Mouse (Mus musculus): Measurements from ENCODE around the gene 2310011J03Rik. TPM values are rescaled to one million over a fixed set of nuclear protein-coding genes. Genes with fewer than 3 reads are reported as not detected.

The 2310011J03Rik gene
- polyA plus RNA-seq, 1 experiment from 2014 or later = 39.7 TPM

DNA sequence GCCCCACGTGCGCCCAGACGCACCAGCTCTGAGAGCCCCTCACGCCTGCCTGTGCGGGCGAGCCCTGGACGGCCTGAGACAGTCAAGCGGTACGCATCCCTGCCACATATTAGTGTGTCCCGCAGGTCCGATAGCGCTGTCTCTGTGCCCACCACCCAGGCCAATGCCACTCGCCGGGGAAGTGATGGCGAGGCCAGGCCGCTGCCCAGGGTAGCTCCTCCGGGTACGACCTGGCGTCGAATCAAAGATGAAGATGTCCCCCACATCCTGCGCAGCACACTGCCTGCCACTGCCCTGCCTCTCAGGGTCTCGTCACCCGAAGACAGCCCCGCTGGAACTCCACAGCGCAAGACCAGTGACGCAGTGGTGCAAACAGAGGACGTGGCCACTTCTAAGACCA lies 5.0 kb downstream of the 2310011J03Rik start:
- peaks cover 16% of the 10 kb centered on the region for H3K27me3 ChIP-seq (ENCODE audit: control insufficient read depth, insufficient read depth, low read length)
- H3K4me3 ChIP-seq (ENCODE audit: low read depth, low read length) = no peak overlapping the region
- H3K9ac ChIP-seq (ENCODE audit: low read length) = no peak overlapping the region
- no peak overlapping the region for H3K27ac ChIP-seq (ENCODE audit: low read depth, low read length)
- peaks cover 17% of the 10 kb centered on the region for H3K4me1 ChIP-seq (replicated peaks; ENCODE audit: control insufficient read depth, insufficient read depth, low read length)
- H3K4me2 ChIP-seq (ENCODE audit: low read depth, low read length, severe bottlenecking) = no peak overlapping the region
- peaks cover 3% of the 10 kb centered on the region; the same call in 1 of the 2 replicates for H3K36me3 ChIP-seq (ENCODE audit: control insufficient read depth, insufficient read depth, low read length)
- DNase-seq (ENCODE audit: low spot score) (peak; percentile 68), ATAC-seq (replicated peaks; ENCODE audit: low FRiP score) (no peak)
- H3K9me3 ChIP-seq (ENCODE audit: control insufficient read depth, low read length) = no peaks in the 10 kb centered on the region
- 53% methylated on average over 27 of the region's 27 CpGs for WGBS

DNA sequence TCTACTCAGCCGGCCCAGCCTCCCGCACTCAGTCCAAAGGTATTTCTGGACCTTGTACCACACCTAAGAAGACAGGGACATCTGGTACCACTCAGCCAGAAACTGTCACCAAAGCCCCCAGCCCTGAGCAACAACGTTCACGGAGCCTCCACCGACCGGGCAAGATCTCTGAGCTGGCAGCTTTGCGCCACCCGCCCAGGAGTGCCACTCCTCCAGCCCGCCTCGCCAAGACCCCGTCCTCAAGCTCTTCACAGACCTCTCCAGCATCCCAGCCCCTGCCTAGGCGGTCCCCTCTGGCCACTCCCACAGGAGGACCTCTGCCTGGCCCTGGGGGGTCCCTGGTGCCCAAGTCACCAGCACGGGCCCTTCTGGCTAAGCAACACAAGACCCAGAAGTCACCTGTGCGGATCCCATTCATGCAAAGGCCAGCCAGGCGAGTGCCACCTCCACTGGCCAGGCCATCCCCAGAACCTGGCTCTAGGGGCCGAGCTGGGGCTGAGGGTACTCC lies 5.8 kb downstream of the 2310011J03Rik start:
- WGBS = 60% methylated on average over 16 of the region's 16 CpGs
- no peaks in the 10 kb centered on the region for H3K9me3 ChIP-seq (ENCODE audit: control insufficient read depth, low read length)
- H3K4me1 ChIP-seq (replicated peaks; ENCODE audit: control insufficient read depth, insufficient read depth, low read length) = peaks cover 15% of the 10 kb centered on the region
- no peak overlapping the region for H3K4me3 ChIP-seq (ENCODE audit: low read depth, low read length)
- peaks cover 16% of the 10 kb centered on the region for H3K27me3 ChIP-seq (ENCODE audit: control insufficient read depth, insufficient read depth, low read length)
- DNase-seq (ENCODE audit: low spot score) = peak; percentile 59
- no peak overlapping the region for H3K9ac ChIP-seq (ENCODE audit: low read length)
- no peak overlapping the region for H3K27ac ChIP-seq (ENCODE audit: low read depth, low read length)
- H3K4me2 ChIP-seq (ENCODE audit: low read depth, low read length, severe bottlenecking) = no peak overlapping the region
- peaks cover 3% of the 10 kb centered on the region; the same call in 1 of the 2 replicates for H3K36me3 ChIP-seq (ENCODE audit: control insufficient read depth, insufficient read depth, low read length)
- no peak for ATAC-seq (replicated peaks; ENCODE audit: low FRiP score)

- Histone ChIP-seq H3K9me3 (ENCODE audit: control insufficient read depth, low read length) (no peaks in the 10 kb centered on the region), H3K4me3 (ENCODE audit: low read depth, low read length) (no peak overlapping the region), H3K4me2 (ENCODE audit: low read depth, low read length, severe bottlenecking) (no peak overlapping the region), H3K36me3 (ENCODE audit: control insufficient read depth, insufficient read depth, low read length) (peaks cover 6% of the 10 kb centered on the region), H3K4me1 (replicated peaks; ENCODE audit: control insufficient read depth, insufficient read depth, low read length) (peaks cover 8% of the 10 kb centered on the region; the same call in 1 of the 2 replicates), H3K9ac (ENCODE audit: low read length) (no peak overlapping the region), H3K27me3 (ENCODE audit: control insufficient read depth, insufficient read depth, low read length) (peaks cover 16% of the 10 kb centered on the region), H3K27ac (ENCODE audit: low read depth, low read length) (no peak overlapping the region)
- DNase-seq (ENCODE audit: low spot score) (peak; percentile 53), ATAC-seq (replicated peaks; ENCODE audit: low FRiP score) (no peak)
- 76% methylated on average over 20 of the region's 20 CpGs for WGBS
These were observed 6.6 kb downstream of the 2310011J03Rik start for GRCm38 (mm10) chr10:80313627-80314201.

DNA sequence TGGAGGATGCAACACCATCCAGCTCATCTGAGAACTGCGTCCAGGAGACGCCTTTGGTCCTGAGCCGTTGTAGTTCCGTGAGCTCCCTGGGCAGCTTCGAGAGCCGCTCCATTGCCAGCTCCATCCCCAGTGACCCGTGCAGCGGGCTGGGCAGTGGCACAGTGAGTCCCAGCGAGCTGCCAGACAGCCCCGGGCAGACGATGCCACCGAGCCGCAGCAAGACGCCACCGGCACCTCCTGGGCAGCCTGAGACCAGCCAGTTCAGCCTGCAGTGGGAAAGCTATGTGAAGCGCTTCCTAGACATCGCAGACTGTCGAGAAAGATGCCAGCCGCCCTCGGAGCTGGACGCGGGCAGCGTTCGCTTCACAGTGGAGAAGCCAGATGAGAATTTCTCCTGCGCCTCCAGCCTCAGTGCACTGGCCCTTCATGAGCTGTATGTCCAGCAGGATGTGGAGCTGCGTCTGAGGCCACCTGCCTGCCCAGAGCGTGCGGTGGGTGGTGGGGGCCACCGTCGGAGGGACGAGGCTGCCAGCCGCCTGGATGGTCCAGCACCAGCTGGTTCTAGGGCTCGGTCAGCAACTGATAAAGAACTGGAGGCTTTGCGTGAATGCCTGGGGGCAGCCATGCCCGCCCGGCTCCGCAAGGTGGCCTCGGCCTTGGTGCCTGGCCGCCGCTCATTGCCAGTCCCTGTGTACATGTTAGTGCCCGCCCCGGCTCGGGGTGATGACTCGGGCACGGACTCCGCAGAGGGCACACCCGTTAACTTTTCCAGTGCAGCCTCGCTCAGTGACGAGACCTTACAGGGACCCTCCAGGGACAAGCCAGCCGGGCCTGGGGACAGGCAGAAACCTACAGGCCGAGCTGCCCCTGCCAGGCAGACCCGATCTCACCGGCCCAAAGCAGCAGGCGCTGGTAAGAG lies 7.5 kb downstream of the 2310011J03Rik start:
- Histone ChIP-seq H3K4me2 (ENCODE audit: low read depth, low read length, severe bottlenecking) (no peak overlapping the region), H3K4me1 (replicated peaks; ENCODE audit: control insufficient read depth, insufficient read depth, low read length) (peaks cover 8% of the 10 kb centered on the region; the same call in 1 of the 2 replicates), H3K27ac (ENCODE audit: low read depth, low read length) (no peak overlapping the region), H3K27me3 (ENCODE audit: control insufficient read depth, insufficient read depth, low read length) (peaks cover 16% of the 10 kb centered on the region), H3K9ac (ENCODE audit: low read length) (no peak overlapping the region), H3K4me3 (ENCODE audit: low read depth, low read length) (no peak overlapping the region), H3K36me3 (ENCODE audit: control insufficient read depth, insufficient read depth, low read length) (peaks cover 11% of the 10 kb centered on the region), H3K9me3 (ENCODE audit: control insufficient read depth, low read length) (no peaks in the 10 kb centered on the region)
- 74% methylated on average over 54 of the region's 54 CpGs for WGBS
- DNase-seq (ENCODE audit: low spot score) = no peak
- ATAC-seq (replicated peaks; ENCODE audit: low FRiP score) = no peak

- DNase-seq (ENCODE audit: low spot score) (no peak), ATAC-seq (replicated peaks; ENCODE audit: low FRiP score) (no peak)
- no peak overlapping the region for H3K4me2 ChIP-seq (ENCODE audit: low read depth, low read length, severe bottlenecking)
- no peak overlapping the region for H3K4me3 ChIP-seq (ENCODE audit: low read depth, low read length)
- WGBS = 90% methylated on average over 16 of the region's 16 CpGs
- H3K9me3 ChIP-seq (ENCODE audit: control insufficient read depth, low read length) = no peaks in the 10 kb centered on the region
- H3K27me3 ChIP-seq (ENCODE audit: control insufficient read depth, insufficient read depth, low read length) = peaks cover 16% of the 10 kb centered on the region
- H3K4me1 ChIP-seq (replicated peaks; ENCODE audit: control insufficient read depth, insufficient read depth, low read length) = peaks cover 8% of the 10 kb centered on the region; the same call in 1 of the 2 replicates
- no peak overlapping the region for H3K9ac ChIP-seq (ENCODE audit: low read length)
- H3K27ac ChIP-seq (ENCODE audit: low read depth, low read length) = no peak overlapping the region
- H3K36me3 ChIP-seq (ENCODE audit: control insufficient read depth, insufficient read depth, low read length) = peaks cover 15% of the 10 kb centered on the region
These were observed 8.8 kb downstream of the 2310011J03Rik start for GRCm38 (mm10) chr10:80311560-80311959.

DNA sequence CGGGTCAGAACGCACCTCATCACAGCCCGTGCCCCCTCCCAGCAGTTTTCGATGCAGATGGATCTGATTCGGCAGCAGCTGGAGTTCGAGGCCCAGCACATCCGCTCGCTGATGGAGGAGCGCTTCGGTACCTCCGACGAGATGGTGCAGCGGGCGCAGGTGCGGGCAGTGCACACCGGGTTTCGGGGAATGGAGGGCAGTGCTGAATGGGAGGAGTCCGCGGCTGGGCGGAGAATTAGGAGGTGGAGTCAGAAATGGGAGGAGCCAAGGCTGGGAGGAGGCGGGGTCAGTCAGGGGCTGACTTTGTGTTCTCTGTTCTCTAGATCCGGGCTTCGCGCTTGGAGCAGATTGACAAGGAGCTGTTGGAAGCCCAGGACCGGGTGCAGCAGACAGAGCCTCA lies 15.5 kb downstream of the 2310011J03Rik start:
- DNase-seq (ENCODE audit: low spot score) (no peak), ATAC-seq (replicated peaks; ENCODE audit: low FRiP score) (no peak)
- H3K9ac ChIP-seq (ENCODE audit: low read length) = no peak overlapping the region
- no peaks in the 10 kb centered on the region for H3K9me3 ChIP-seq (ENCODE audit: control insufficient read depth, low read length)
- H3K4me1 ChIP-seq (replicated peaks; ENCODE audit: control insufficient read depth, insufficient read depth, low read length) = peaks cover 24% of the 10 kb centered on the region; the same call in 1 of the 2 replicates
- H3K27ac ChIP-seq (ENCODE audit: low read depth, low read length) = no peak overlapping the region
- H3K27me3 ChIP-seq (ENCODE audit: control insufficient read depth, insufficient read depth, low read length) = no peaks in the 10 kb centered on the region; the same call in 1 of the 2 replicates
- peak overlapping the region; percentile 18; the same call in 1 of the 2 replicates for H3K4me2 ChIP-seq (ENCODE audit: low read depth, low read length, severe bottlenecking)
- peaks cover 22% of the 10 kb centered on the region for H3K36me3 ChIP-seq (ENCODE audit: control insufficient read depth, insufficient read depth, low read length)
- WGBS = 28% methylated on average over 25 of the region's 25 CpGs
- H3K4me3 ChIP-seq (ENCODE audit: low read depth, low read length) = no peak overlapping the region

GRCm38 (mm10) chr10:80304458-80304857 lies 15.9 kb downstream of the 2310011J03Rik start:
- Histone ChIP-seq H3K36me3 (ENCODE audit: control insufficient read depth, insufficient read depth, low read length) (peaks cover 22% of the 10 kb centered on the region), H3K4me3 (ENCODE audit: low read depth, low read length) (no peak overlapping the region), H3K9ac (ENCODE audit: low read length) (no peak overlapping the region), H3K4me1 (replicated peaks; ENCODE audit: control insufficient read depth, insufficient read depth, low read length) (peaks cover 28% of the 10 kb centered on the region), H3K9me3 (ENCODE audit: control insufficient read depth, low read length) (no peaks in the 10 kb centered on the region), H3K4me2 (ENCODE audit: low read depth, low read length, severe bottlenecking) (peak overlapping the region; percentile 18; the same call in 1 of the 2 replicates), H3K27ac (ENCODE audit: low read depth, low read length) (no peak overlapping the region), H3K27me3 (ENCODE audit: control insufficient read depth, insufficient read depth, low read length) (peaks cover 4% of the 10 kb centered on the region)
- ATAC-seq (replicated peaks; ENCODE audit: low FRiP score) (no peak), DNase-seq (ENCODE audit: low spot score) (no peak)
- 35% methylated on average over 12 of the region's 12 CpGs for WGBS

DNA sequence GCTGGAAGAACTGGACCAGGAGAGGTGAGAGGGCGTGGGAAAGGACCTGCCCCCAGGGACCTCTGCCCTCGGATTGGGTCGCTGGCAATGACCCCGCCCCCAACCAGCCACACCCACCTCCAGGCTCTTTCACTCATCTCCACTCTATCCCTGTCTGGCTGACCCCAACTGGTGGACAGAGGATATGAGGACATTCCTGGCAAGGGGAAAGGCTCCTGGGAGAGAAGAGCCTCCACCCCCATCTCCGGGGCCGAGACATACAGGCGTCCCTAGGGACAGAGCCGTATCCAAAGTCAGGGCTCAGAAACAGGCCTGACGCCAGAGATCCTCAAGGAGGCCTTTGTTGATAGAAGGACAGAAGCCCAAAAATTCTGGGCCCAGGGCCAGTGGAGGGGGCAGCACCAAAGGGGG lies 17.9 kb downstream of the 2310011J03Rik start:
- Histone ChIP-seq H3K36me3 (ENCODE audit: control insufficient read depth, insufficient read depth, low read length) (peaks cover 12% of the 10 kb centered on the region; the same call in 1 of the 2 replicates), H3K4me3 (ENCODE audit: low read depth, low read length) (peak overlapping the region; percentile 63), H3K9ac (ENCODE audit: low read length) (no peak overlapping the region), H3K4me1 (replicated peaks; ENCODE audit: control insufficient read depth, insufficient read depth, low read length) (peaks cover 40% of the 10 kb centered on the region), H3K27ac (ENCODE audit: low read depth, low read length) (no peak overlapping the region), H3K9me3 (ENCODE audit: control insufficient read depth, low read length) (no peaks in the 10 kb centered on the region), H3K27me3 (ENCODE audit: control insufficient read depth, insufficient read depth, low read length) (peaks cover 5% of the 10 kb centered on the region), H3K4me2 (ENCODE audit: low read depth, low read length, severe bottlenecking) (peak overlapping the region; percentile 74)
- DNase-seq (ENCODE audit: low spot score) (no peak), ATAC-seq (replicated peaks; ENCODE audit: low FRiP score) (no peak)
- WGBS = 18% methylated on average over 9 of the region's 9 CpGs
